Comparison of ENCODE assay signal across 9 mouse cellular contexts in the genomic region with DNA sequence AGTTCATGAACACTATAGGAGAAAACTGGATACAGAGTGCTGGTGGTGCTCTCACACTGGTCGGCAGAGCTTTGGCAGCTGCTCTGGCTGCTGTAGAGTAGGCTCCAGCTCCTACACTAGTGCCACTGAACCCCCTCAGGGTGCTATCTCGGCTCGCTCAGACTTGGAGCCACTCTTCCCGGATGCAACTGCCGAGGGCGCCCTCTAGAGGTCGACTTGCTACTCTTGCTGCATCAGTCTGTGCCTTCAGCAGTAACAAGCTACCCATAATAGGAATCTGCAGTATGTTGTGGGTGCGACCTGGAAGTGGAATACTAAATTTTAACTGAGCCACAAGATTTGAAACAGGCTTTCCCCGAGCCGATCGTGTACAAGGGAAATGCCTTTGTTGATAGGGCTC. TPM values are rescaled to one million over a fixed set of nuclear protein-coding genes. Genes with fewer than 3 reads are reported as not detected.
DNase-seq lines count a peak whose midpoint lies in the region; ATAC-seq lines count a peak whose summit lies in the region.
"Had no signal": no experiment of that assay in that cellular context is flagged by ENCODE, and none has a peak within 500 bp of the region (broad histone marks: within the 10 kb centered on the region; RNA-seq: fewer than 3 reads in every experiment).

No protein-coding gene starts in this region.

- no peaks in the 10 kb centered on the region for H3K9me3 ChIP-seq in midbrain, embryonic 14.5 days (ENCODE audit: control insufficient read depth, low read length)
- H3K9me3 ChIP-seq in midbrain, embryonic 16.5 days (replicated peaks; ENCODE audit: control insufficient read depth, low read length, poor library complexity, severe bottlenecking) = no peaks in the 10 kb centered on the region
- no peaks in the 10 kb centered on the region for H3K9me3 ChIP-seq in liver, embryonic 13.5 days (replicated peaks)
- H3K9me3 ChIP-seq: hindbrain, embryonic 15.5 days had no signal

- no peak for ATAC-seq in midbrain, embryonic 14.5 days (ENCODE audit: low FRiP score, low TSS enrichment)
- ATAC-seq in midbrain, embryonic 16.5 days = no peak
- peak; percentile 74 for ATAC-seq in liver, embryonic 13.5 days (ENCODE audit: low read depth)

- H3K27ac ChIP-seq in midbrain, embryonic 14.5 days (replicated peaks; ENCODE audit: low read depth, low read length) = no peak overlapping the region
- no peak overlapping the region for H3K27ac ChIP-seq in midbrain, embryonic 16.5 days (ENCODE audit: low read length)
- H3K27ac ChIP-seq in liver, embryonic 13.5 days = no peak overlapping the region
- H3K27ac ChIP-seq: hindbrain, embryonic 15.5 days had no signal

- no peaks in the 10 kb centered on the region for H3K27me3 ChIP-seq in midbrain, embryonic 14.5 days (ENCODE audit: control insufficient read depth, insufficient read depth, low read length)
- H3K27me3 ChIP-seq in midbrain, embryonic 16.5 days (ENCODE audit: control insufficient read depth, insufficient read depth, low read depth, low read length) = no peaks in the 10 kb centered on the region
- H3K27me3 ChIP-seq in liver, embryonic 13.5 days = peaks cover 6% of the 10 kb centered on the region; the same call in 1 of the 2 replicates
- H3K27me3 ChIP-seq: hindbrain, embryonic 15.5 days had no signal

- H3K4me2 ChIP-seq in midbrain, embryonic 14.5 days (ENCODE audit: low read length) = no peak overlapping the region
- H3K4me2 ChIP-seq in midbrain, embryonic 16.5 days (ENCODE audit: low read length) = no peak overlapping the region
- H3K4me2 ChIP-seq in liver, embryonic 13.5 days = no peak overlapping the region
- H3K4me2 ChIP-seq: hindbrain, embryonic 15.5 days had no signal

- DNase-seq in midbrain, embryonic 14.5 days = peak; percentile 75
- peak; percentile 84 for DNase-seq in c-Kit-positive CD71-positive TER-119-negative erythroid progenitor cells, embryonic 14.5 days (ENCODE audit: low read depth)
- DNase-seq in gastrocnemius, adult 8-10 months (ENCODE audit: low spot score in 2 of 2) = peak; percentile 30 to 34
- DNase-seq in kidney, postnatal 10 days = peak; percentile 89
- peak; percentile 70 for DNase-seq in liver, embryonic 13.5 days
- DNase-seq in retina, adult 2 months (ENCODE audit: low read depth, low spot score) = peak; percentile 9
- peak; percentile 83 for DNase-seq in thymus, postnatal 14 days

- WGBS in midbrain, embryonic 14.5 days = 22% methylated on average over 11 of the region's 11 CpGs
- 22% methylated on average over 11 of the region's 11 CpGs for WGBS in midbrain, embryonic 16.5 days
- WGBS in liver, embryonic 13.5 days (ENCODE audit: insufficient replicate concordance) = 2% methylated on average over 11 of the region's 11 CpGs

- H3K36me3 ChIP-seq in midbrain, embryonic 14.5 days (ENCODE audit: control insufficient read depth, insufficient read depth, low read length) = no peaks in the 10 kb centered on the region
- H3K36me3 ChIP-seq in midbrain, embryonic 16.5 days (ENCODE audit: control insufficient read depth, insufficient read depth, low read length) = no peaks in the 10 kb centered on the region
- H3K36me3 ChIP-seq in liver, embryonic 13.5 days = no peaks in the 10 kb centered on the region
- H3K36me3 ChIP-seq: hindbrain, embryonic 15.5 days had no signal

- no peak overlapping the region for H3K9ac ChIP-seq in midbrain, embryonic 14.5 days (replicated peaks; ENCODE audit: low read length)
- H3K9ac ChIP-seq in midbrain, embryonic 16.5 days (ENCODE audit: low read depth, low read length) = no peak overlapping the region
- H3K9ac ChIP-seq in liver, embryonic 13.5 days = no peak overlapping the region
- H3K9ac ChIP-seq: hindbrain, embryonic 15.5 days had no signal

- H3K4me3 ChIP-seq in midbrain, embryonic 14.5 days (replicated peaks; ENCODE audit: low read depth, low read length) = no peak overlapping the region
- H3K4me3 ChIP-seq in midbrain, embryonic 16.5 days (ENCODE audit: low read depth, low read length) = no peak overlapping the region
- H3K4me3 ChIP-seq in liver, embryonic 13.5 days (replicated peaks) = no peak overlapping the region
- H3K4me3 ChIP-seq: hindbrain, embryonic 15.5 days had no signal

- no peaks in the 10 kb centered on the region for H3K4me1 ChIP-seq in midbrain, embryonic 14.5 days (ENCODE audit: control insufficient read depth, insufficient read depth, low read length)
- no peaks in the 10 kb centered on the region for H3K4me1 ChIP-seq in midbrain, embryonic 16.5 days (ENCODE audit: control insufficient read depth, insufficient read depth, low read length)
- H3K4me1 ChIP-seq in liver, embryonic 13.5 days (replicated peaks) = peaks cover 9% of the 10 kb centered on the region
- H3K4me1 ChIP-seq: hindbrain, embryonic 15.5 days had no signal

RNA-seq across cellular contexts. Expression of a gene that starts 40.5 kb away (rescaled TPM):
- 19.3 and 21.4 TPM in 2 replicates for polyA plus RNA-seq in midbrain, embryonic 14.5 days (2014; fragmentation: Nextera tagmentation; extraction: Ambion mirVana)
- 26.0 and 27.8 TPM in 2 replicates for polyA plus RNA-seq in midbrain, embryonic 16.5 days (2015; fragmentation: Nextera tagmentation; extraction: Ambion mirVana)
- total RNA-seq in gastrocnemius, adult 8-10 months (2022) = 10 to 100 TPM; 53.9 to 59.3 (median 55.6) TPM
- 34.3 and 41.6 TPM in 2 replicates for polyA plus RNA-seq in liver, embryonic 13.5 days (2015; fragmentation: Nextera tagmentation; extraction: Ambion mirVana)

Comparison
In these comparisons a context has a peak if more than half of its experiments do, and no peak if none do; other contexts are left out.
1. DNase-seq: peak in every context shown above with its lines; median percentile 89 in kidney, postnatal 10 days; 84 in c-Kit-positive CD71-positive TER-119-negative erythroid progenitor cells, embryonic 14.5 days; 83 in thymus, postnatal 14 days; 75 in midbrain, embryonic 14.5 days; 70 in liver, embryonic 13.5 days; 32 in gastrocnemius, adult 8-10 months; 9 in retina, adult 2 months.